Mouse (Mus musculus) retina, postnatal 7 days (tissue): ENCODE measurements around the gene Plg.

ENCODE experiments used
- DNase-seq: peaks from one replicate; pipeline ENCODE4 v3.0.0-alpha.2; 2012; ENCODE audit warnings: low read depth, low spot score

Plg gene

GRCm38 (mm10) chr17:12377981-12378705, at the start of gene Plg:
Gene Plg (plus strand): TSS chr17:12378608.
- DNase-seq: no peak

- DNase-seq: peak; percentile 30
Measured at GRCm38 (mm10) chr17:12335115-12335514, 43.3 kb upstream of the Plg start.

DNA sequence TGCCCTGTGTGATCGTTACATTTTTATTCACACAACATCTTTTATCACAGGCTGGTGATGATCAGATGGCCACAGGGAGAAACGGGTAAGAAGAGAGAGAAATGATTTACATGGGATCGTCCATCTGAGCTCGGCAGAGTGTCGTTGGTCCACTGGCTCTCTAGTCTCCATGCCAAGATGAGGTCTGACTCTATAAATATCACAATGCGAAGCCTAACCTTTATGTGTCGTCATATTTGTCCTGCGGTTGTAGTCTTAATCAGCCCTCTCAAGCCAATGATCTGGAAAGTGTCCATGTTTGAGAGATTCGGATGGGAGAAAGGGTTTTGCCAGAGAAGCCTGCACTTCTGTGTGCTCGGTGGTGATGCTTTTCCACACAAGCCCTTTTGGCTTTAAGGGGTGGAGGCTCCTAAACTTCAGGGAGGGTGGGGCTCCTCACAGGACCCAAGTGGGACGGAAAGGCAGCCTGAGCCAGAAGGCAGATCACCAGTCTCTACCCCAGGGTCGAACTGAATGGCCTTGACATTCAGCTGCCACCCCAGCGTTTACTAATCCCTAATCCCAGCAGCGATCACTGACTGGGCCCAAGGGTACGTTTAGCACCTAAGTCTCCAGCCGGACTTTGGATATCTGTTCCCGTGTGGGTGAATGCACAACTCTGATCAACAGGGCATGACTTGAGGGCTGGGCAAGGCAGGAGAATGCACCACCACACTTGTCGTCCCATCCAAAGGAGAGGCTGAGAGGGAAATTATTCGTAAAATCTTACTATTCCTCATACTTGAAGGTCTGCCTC, 42.1 kb upstream of the Plg start:
- DNase-seq: no peak

DNA sequence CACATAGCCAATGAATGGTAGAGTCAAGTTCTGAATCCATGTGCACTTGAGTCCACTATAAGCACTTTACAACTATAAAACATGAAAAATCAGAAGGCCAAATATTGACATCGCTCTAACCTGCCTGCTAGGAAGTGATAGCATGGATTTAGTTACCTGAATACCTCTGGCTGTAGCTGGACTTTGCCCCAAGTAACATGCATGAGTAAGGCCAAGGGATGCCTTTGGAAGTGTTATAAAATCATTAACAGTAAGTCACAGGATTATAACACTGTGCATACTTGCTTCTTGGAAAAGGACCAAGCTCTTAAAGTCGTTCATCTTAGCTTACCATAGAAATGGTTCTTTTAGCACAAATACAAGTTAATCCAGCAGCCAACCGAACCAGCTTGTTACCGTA, 41.3 kb upstream of the Plg start:
- DNase-seq: no peak

GRCm38 (mm10) chr17:12343702-12344376, 34.6 kb upstream of the Plg start:
- no peak for DNase-seq

DNA sequence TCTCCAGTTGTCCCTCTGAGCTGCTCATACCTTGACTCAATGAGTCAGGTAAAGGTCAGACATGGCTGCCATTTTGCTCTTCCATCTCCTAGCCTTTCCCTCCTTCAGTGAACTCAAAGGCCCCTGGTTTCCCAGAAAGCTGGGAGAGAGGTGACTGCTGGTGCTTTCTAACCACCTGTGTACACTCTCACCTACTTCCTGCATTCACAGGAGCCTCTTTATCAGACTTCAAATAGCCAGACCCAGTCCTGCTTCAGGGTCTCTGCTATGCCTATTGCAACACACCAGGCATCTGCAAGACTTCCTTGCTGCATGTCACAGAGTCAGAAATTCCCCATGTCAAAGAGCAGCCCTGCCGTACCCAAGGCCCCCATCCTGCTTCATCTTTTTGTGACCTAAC, 30.9 kb upstream of the Plg start:
- DNase-seq: no peak

DNA sequence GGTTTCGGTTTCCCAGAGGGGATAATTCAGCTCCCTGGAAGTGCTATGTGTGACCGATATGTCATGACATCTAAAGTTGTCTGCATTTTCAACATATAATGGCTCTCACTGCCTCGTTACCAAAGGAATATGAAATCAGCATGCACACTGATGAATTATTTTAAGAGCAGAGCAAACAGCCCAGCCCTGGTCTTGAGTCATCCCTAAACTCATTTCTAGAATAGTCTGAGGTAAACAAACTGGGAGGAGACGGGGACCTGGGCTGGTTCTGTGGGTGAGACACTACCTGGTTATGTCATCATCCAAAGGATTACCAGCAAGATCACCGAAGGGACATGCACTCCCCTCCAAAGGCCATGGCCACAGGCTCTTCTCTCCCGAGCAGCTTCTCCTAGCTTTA, 26.8 kb upstream of the Plg start:
- no peak for DNase-seq

DNA sequence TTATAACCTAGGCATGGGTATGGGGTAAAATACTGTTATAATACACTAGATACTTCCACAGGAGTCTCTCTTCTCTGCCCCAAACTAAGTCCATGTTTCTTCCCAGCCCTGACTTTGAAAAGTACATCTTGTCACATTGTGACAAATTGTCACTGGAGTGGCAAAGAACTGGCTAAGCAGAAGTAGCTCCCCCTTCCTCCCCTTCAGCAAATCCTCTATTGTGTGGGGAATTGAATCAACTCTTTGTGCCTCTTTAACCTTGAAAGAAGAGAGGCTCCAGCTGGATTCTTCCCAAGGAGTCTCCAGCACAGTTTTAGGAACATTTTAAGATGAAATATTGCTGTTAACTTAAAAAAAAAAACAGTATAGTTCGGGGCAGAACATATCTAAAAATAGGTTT, 25.6 kb upstream of the Plg start:
- DNase-seq: no peak

GRCm38 (mm10) chr17:12359876-12360275, 18.5 kb upstream of the Plg start:
- no peak for DNase-seq

DNA sequence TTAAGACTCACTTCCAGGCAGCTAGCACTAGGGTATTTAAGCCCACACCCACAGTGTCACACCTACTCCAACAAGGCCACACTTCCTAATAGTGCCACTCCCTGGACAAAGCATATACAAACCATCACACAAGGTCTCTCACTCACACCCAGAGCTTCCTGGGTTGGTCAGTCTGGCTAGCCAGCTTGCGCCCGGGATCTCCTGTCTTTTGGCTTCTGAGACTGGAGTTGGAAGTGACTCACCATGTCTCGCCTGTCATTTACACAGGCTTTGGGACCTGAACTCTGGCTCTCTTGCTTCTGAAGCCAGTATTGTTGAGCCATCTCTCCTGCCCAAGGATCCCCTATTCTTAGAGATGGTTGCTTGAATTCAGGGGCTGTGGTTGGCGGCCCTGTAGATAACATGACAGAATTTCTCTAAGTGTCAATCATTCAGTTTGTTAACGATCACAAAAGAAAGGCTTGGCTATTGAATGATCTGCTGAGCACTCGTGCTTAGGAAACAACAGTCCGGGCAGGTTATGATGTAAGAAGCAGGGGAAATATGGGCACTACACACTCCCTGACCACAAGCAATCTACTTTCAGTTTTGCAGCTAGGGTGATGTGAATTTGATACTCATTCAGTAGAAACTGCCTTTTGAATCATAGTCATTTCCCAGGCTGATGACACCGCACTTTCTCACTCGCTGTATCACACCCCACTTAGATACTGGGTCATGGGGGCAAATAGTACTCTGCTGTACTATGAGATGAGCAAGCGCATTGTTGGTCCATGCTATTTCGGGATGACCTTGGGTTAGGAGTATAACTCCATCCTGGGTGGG, 14.6 kb upstream of the Plg start:
- DNase-seq: no peak

DNA sequence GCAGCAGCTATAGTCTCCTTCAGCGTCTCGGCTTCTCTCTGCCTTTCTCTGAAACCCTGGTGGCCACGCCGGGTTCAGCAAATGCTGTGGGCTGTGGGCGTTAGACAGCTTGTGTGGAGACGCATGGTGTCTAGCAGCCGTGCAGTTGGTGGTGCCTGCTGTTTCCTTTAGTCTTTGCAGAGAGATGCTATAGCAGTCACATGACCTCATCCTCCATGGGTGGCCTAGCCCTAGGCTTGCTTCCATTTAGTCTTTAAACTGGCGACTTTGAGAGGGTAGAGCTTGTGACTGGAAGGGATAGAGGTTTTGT, 14.0 kb upstream of the Plg start:
- DNase-seq: no peak

GRCm38 (mm10) chr17:12367373-12367930, 11.0 kb upstream of the Plg start:
- DNase-seq: peak; percentile 29

DNA sequence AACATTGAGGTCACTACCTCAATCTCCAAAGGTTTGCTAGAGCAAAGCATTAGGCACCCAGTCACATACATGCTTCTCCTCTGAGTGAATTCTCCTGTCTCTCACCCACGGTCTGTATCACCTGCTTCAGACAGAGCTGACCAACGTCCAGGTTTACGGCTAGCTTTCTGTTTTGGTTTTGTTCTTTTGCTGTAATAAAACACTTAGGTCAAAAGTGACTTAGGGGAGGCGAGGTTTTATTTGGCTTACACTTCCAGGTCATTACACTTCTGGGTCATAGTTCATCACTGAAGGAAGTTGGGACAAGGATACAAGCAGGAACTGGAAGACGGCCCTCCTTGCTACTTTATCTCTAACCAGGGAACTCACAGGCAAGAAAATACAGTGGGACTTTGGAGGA, 9.0 kb upstream of the Plg start:
- DNase-seq: no peak

GRCm38 (mm10) chr17:12370289-12370688, 8.1 kb upstream of the Plg start:
- DNase-seq: no peak

GRCm38 (mm10) chr17:12371310-12371925, 7.0 kb upstream of the Plg start:
- DNase-seq: peak; percentile 25

GRCm38 (mm10) chr17:12372021-12372420, 6.4 kb upstream of the Plg start:
- DNase-seq: peak; percentile 54

GRCm38 (mm10) chr17:12373601-12374144, 4.7 kb upstream of the Plg start:
- no peak for DNase-seq

GRCm38 (mm10) chr17:12380287-12380686, 1.9 kb downstream of the Plg start:
- DNase-seq: no peak

DNA sequence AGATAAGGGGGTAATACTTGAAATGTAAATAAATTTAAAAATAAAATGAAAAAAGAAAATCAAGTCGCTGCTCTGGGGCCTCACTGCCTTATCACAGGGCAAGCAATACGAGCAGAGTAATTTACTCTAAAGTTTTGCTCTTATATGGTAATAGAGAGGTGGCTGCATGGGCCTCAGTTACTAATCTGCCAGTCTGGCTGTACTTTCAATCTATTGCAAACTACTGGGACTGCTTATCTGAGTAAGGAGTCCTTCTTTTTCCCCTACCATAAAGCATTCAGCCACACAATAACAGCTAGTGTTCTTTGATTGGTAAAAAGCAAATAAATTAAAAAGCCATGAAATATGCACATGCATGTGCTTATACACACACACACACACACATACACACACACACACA, 3.2 kb downstream of the Plg start:
- no peak for DNase-seq

DNA sequence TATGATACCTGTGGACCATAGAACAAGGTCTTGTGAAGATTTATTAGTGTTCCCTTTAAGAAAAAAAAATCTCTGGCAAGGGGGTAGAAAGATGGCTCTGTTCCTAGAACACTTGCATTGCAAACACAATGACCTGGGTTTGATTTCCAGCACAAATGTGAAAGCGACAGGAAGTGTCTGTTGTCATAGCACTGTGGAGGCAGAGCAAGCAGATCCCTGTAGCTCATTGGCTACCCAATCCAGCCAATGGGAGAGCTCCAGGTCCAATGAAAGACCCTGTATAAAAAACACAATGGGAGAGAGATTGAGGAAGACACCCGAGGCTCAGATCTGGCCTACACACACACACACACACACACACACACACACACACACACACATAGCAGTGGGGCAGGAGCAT, 4.1 kb downstream of the Plg start:
- no peak for DNase-seq
